Mouse (Mus musculus) MEL (cell line): ENCODE measurements around the gene Auts2.

ENCODE experiments used
- CTCF ChIP-seq, 3 experiments: IDR thresholded peaks in 2 of 3; conservative IDR thresholded peaks in 1 of 3; 2 replicates each; pipeline ENCODE4 v1.5.1; 2011 to 2012; ENCODE audit warnings: low read length in 3 of 3, low read depth in 2 of 3, mild to moderate bottlenecking in 2 of 3, improper control_type of control experiment in 1 of 3, inconsistent platforms in 1 of 3, mixed read lengths in 1 of 3, moderate library complexity in 1 of 3; ENCODE audit not compliant: control insufficient read depth in 1 of 3, insufficient read depth in 1 of 3, poor library complexity in 1 of 3, severe bottlenecking in 1 of 3
- E2F4 ChIP-seq: IDR thresholded peaks from 2 replicates; pipeline ENCODE4 v1.6.1; 2011; ENCODE audit warnings: low read depth, low read length, improper control_type of control experiment, borderline replicate concordance
- EP300 ChIP-seq, 2 experiments: IDR thresholded peaks; 2 replicates each; pipeline ENCODE4 v1.6.1; 2011; ENCODE audit warnings: improper control_type of control experiment in 2 of 2, low read length in 2 of 2, low read depth in 1 of 2, mild to moderate bottlenecking in 1 of 2
- ETS1 ChIP-seq: IDR thresholded peaks from 2 replicates; pipeline ENCODE4 v1.6.1; 2012; ENCODE audit warnings: low read depth, mild to moderate bottlenecking, inconsistent platforms, low read length, improper control_type of control experiment, moderate library complexity
- GATA1 ChIP-seq: IDR thresholded peaks from 2 replicates; pipeline ENCODE4 v1.6.1; 2011; ENCODE audit warnings: low read depth, low read length, improper control_type of control experiment
- JUND ChIP-seq: IDR thresholded peaks from 2 replicates; pipeline ENCODE4 v1.6.1; 2011; ENCODE audit warnings: low read depth, mild to moderate bottlenecking, improper control_type of control experiment, low read length
- NELFE ChIP-seq: IDR thresholded peaks from 2 replicates; pipeline ENCODE4 v1.6.1; 2011; ENCODE audit warnings: low read depth, low read length, improper control_type of control experiment
- POLR2A ChIP-seq, 2 experiments: IDR thresholded peaks; 2 replicates each; pipeline ENCODE4 v1.6.1; 2011 to 2012; ENCODE audit warnings: low read length in 2 of 2, mild to moderate bottlenecking in 2 of 2, control low read depth in 1 of 2, improper control_type of control experiment in 1 of 2, low read depth in 1 of 2, moderate library complexity in 1 of 2; ENCODE audit not compliant: control insufficient read depth in 1 of 2, insufficient read depth in 1 of 2, poor library complexity in 1 of 2
- RCOR1 ChIP-seq: IDR thresholded peaks from 2 replicates; pipeline ENCODE4 v1.6.1; 2012; ENCODE audit warnings: low read depth, mild to moderate bottlenecking, inconsistent platforms, low read length, improper control_type of control experiment
- SIN3A ChIP-seq: IDR thresholded peaks from 2 replicates; pipeline ENCODE4 v1.6.1; 2012; ENCODE audit warnings: low read length, improper control_type of control experiment, inconsistent platforms
- USF2 ChIP-seq, 2 experiments: IDR thresholded peaks; 2 replicates each; pipeline ENCODE4 v1.6.1; 2011 to 2012; ENCODE audit warnings: improper control_type of control experiment in 2 of 2, low read length in 2 of 2, borderline replicate concordance in 1 of 2, inconsistent platforms in 1 of 2, low read depth in 1 of 2, mild to moderate bottlenecking in 1 of 2; ENCODE audit not compliant: insufficient read depth in 1 of 2
- ZMIZ1 ChIP-seq: IDR thresholded peaks from 2 replicates; pipeline ENCODE4 v1.6.1; 2012; ENCODE audit warnings: low read depth, mild to moderate bottlenecking, inconsistent platforms, low read length, improper control_type of control experiment, moderate library complexity

DNA sequence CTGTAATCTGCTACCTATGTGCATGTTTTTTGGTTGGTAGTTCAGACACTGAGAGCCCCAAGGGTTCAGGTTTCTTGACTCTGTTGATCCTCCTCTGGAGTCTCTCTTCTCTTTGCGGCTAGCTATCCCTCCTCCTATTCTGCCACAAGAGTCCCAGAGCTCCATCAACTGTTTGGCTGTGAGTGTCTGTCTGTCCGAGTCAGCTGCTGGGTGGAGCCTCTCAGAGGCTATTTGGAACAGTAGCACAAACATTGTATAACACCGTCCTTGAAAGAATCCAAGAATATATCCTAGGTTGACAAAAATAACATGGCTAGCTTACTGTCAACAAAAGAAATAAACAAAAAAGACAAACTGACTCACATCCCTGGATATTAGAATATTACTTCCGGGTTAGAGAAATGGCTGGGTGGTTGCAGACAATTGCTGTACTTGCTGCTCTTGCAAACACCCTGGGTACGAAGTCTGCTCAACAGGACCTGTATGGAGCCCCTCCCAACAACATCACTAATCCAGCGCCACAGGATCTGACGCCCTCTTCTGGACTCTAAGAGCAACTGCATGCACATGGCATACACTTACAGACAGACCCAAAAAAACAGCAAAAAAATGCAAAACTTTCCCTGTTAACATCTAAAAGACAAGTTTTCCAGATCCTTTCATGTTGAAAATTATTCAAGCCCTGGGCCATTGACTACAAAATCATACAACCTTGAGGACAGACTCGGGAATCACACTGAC lies 428.4 kb downstream of the Auts2 start:
- TF ChIP-seq E2F4 (no peak), POLR2A (IDR thresholded peaks at IDR 0.05; ENCODE audit: control insufficient read depth in 1 of 2, insufficient read depth in 1 of 2, low read depth in 1 of 2, low read length in 2 of 2, poor library complexity in 1 of 2) (no peak), NELFE (no peak), ZMIZ1 (no peak), JUND (no peak), GATA1 (no peak), USF2 (IDR thresholded peaks at IDR 0.05; ENCODE audit: borderline replicate concordance in 1 of 2, insufficient read depth in 1 of 2, low read depth in 1 of 2, low read length in 2 of 2) (no peak), CTCF (IDR thresholded peaks at IDR 0.05 in 2 of 3, conservative IDR thresholded peaks at IDR 0.05 in 1 of 3; ENCODE audit: control insufficient read depth in 1 of 3, insufficient read depth in 1 of 3, low read depth in 2 of 3, low read length in 3 of 3, poor library complexity in 1 of 3, severe bottlenecking in 1 of 3) (no peak), RCOR1 (no peak), SIN3A (no peak), ETS1 (no peak), EP300 (IDR thresholded peaks at IDR 0.05; ENCODE audit: low read depth in 1 of 2, low read length in 2 of 2) (no peak)
